Mouse (Mus musculus): ENCODE measurements around the gene Itgb1. TPM values are rescaled to one million over a fixed set of nuclear protein-coding genes. Genes with fewer than 3 reads are reported as not detected.

The Itgb1 gene
- polyA plus RNA-seq, 1 experiment = 30.6 TPM

GRCm38 (mm10) chr8:128680548-128681325, 4.7 kb upstream of the Itgb1 start:
- no peaks in the 10 kb centered on the region for H3K36me3 ChIP-seq (ENCODE audit: control insufficient read depth, insufficient read depth, low read length)
- TF ChIP-seq POLR2A (IDR thresholded peaks at IDR 0.05; ENCODE audit: control insufficient read depth, extremely low read depth, insufficient read depth, low read length, poor library complexity) = no peak
- TF ChIP-seq CTCF (IDR thresholded peaks at IDR 0.05; ENCODE audit: borderline replicate concordance, control insufficient read depth, extremely low read depth, insufficient read depth, low read length, poor library complexity) = no peak
- no peaks in the 10 kb centered on the region for H3K4me1 ChIP-seq (replicated peaks; ENCODE audit: control insufficient read depth, insufficient read depth, low read length)
- no peak overlapping the region for H3K4me3 ChIP-seq (ENCODE audit: control insufficient read depth, insufficient read depth, low read length)
- no peaks in the 10 kb centered on the region for H3K27me3 ChIP-seq (ENCODE audit: control insufficient read depth, insufficient read depth, low read length)
- WGBS = 81% methylated on average over 2 of the region's 2 CpGs
- no peak overlapping the region; the same call in 1 of the 2 replicates for H3K27ac ChIP-seq (ENCODE audit: control insufficient read depth, insufficient read depth, low read length)
- no peak for DNase-seq

DNA sequence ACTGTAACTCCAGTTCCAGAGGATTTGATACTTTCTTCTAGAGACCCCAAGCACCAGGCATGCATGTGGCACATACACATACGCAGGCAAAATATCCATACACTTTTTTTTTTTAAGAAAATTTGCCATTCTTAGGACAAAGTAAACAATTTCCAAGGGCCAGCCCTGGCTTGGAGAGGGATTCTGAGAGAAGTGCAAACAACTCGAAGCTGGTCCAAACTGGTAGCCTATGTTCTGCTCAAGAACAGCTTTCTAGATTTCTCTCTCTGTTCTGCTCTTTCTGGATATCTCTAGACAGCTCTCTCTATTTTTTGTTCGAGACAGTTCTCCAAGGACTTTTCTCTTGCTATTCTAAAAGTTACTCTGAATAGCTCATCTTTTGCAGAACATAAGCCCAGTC, 3.5 kb upstream of the Itgb1 start:
- no peak for DNase-seq
- TF ChIP-seq POLR2A (IDR thresholded peaks at IDR 0.05; ENCODE audit: control insufficient read depth, extremely low read depth, insufficient read depth, low read length, poor library complexity) (no peak), CTCF (IDR thresholded peaks at IDR 0.05; ENCODE audit: borderline replicate concordance, control insufficient read depth, extremely low read depth, insufficient read depth, low read length, poor library complexity) (no peak)
- no peaks in the 10 kb centered on the region for H3K4me1 ChIP-seq (replicated peaks; ENCODE audit: control insufficient read depth, insufficient read depth, low read length)
- no peaks in the 10 kb centered on the region for H3K36me3 ChIP-seq (ENCODE audit: control insufficient read depth, insufficient read depth, low read length)
- 95% methylated on average over 3 of the region's 3 CpGs for WGBS
- H3K27ac ChIP-seq (ENCODE audit: control insufficient read depth, insufficient read depth, low read length) = no peak overlapping the region
- H3K4me3 ChIP-seq (ENCODE audit: control insufficient read depth, insufficient read depth, low read length) = no peak overlapping the region
- no peaks in the 10 kb centered on the region for H3K27me3 ChIP-seq (ENCODE audit: control insufficient read depth, insufficient read depth, low read length)

DNA sequence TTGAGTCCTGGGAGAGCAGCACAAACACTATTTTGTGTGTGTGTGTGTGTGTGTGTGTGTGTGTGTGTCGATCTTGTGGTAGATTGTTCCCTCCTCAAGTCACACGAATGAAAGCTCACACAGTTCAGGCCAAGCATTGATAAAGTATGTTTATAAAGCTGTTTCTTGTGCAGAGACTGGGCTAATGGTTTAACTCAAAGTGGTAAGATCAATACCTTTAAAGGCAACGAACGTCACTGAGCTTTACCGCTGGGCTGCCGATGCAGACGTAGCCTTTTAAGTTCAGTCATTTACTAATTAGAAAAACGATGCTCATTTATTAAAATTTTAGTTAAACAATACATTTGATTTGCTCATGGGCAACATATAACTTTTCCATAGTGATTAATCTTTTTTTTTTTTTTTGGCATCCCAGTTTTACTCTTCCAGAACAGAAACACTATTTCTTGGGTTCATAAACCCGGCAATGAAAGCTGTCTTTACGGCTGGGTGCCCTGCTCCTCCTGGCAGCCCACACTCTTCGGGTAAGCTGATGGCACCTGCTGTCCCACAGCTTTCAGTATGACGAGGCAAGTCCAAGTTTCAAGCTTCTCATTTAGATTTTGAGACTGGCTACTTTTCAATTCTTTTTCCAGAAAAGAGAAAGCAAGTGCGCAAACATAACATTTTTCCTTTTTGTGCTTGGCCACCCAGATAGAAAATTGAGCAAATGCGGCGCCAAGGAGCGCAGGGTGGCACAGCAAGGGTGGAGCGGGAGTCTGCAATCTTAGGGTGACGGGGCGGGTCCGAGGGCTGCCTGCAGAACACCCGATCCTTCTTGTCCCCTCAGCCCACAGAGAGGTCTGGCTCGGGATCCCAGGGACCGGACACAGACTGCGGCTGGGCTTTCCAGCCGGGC, 596 bp upstream of the Itgb1 start:
- H3K4me3 ChIP-seq (ENCODE audit: control insufficient read depth, insufficient read depth, low read length) = peak overlapping the region; percentile 98
- TF ChIP-seq CTCF (IDR thresholded peaks at IDR 0.05; ENCODE audit: borderline replicate concordance, control insufficient read depth, extremely low read depth, insufficient read depth, low read length, poor library complexity) (no peak), POLR2A (IDR thresholded peaks at IDR 0.05; ENCODE audit: control insufficient read depth, extremely low read depth, insufficient read depth, low read length, poor library complexity) (no peak)
- H3K36me3 ChIP-seq (ENCODE audit: control insufficient read depth, insufficient read depth, low read length) = no peaks in the 10 kb centered on the region
- H3K4me1 ChIP-seq (replicated peaks; ENCODE audit: control insufficient read depth, insufficient read depth, low read length) = no peaks in the 10 kb centered on the region
- no peaks in the 10 kb centered on the region for H3K27me3 ChIP-seq (ENCODE audit: control insufficient read depth, insufficient read depth, low read length)
- DNase-seq = no peak
- WGBS = 20% methylated on average over 25 of the region's 25 CpGs
- peak overlapping the region; percentile 44; the same call in 1 of the 2 replicates for H3K27ac ChIP-seq (ENCODE audit: control insufficient read depth, insufficient read depth, low read length)

DNA sequence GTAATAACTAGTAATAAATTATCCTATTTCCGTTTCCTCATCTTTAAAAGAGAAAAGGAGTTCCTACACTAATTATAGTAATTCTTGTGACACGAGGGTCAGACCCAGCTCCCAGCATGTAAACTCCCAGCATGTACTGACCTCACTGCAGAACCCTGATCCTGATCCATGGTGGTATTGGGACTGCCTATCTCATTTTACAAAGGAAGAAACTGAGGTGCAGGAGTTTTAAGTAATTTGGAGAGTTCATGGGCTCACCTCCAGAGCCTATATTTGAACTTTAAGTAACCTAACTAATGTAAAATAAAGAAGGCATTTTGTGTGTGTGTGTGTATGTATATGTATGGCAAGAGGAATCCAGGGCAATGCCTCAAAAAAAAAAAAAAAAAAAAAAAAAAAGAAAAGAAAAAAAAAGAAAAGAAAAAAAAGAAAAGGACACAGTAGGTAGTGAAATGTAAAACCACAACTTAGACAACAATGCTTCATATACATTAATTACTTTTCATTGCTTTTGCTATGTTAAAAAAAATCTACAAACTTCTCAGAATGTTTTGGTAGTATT, 1.1 kb downstream of the Itgb1 start:
- Histone ChIP-seq H3K27ac (ENCODE audit: control insufficient read depth, insufficient read depth, low read length) (no peak overlapping the region), H3K27me3 (ENCODE audit: control insufficient read depth, insufficient read depth, low read length) (no peaks in the 10 kb centered on the region), H3K36me3 (ENCODE audit: control insufficient read depth, insufficient read depth, low read length) (no peaks in the 10 kb centered on the region), H3K4me3 (ENCODE audit: control insufficient read depth, insufficient read depth, low read length) (peak overlapping the region; percentile 98), H3K4me1 (replicated peaks; ENCODE audit: control insufficient read depth, insufficient read depth, low read length) (no peaks in the 10 kb centered on the region)
- WGBS = 1% methylated on average over 2 of the region's 2 CpGs
- no peak for DNase-seq
- no peak for TF ChIP-seq CTCF (IDR thresholded peaks at IDR 0.05; ENCODE audit: borderline replicate concordance, control insufficient read depth, extremely low read depth, insufficient read depth, low read length, poor library complexity)

- Histone ChIP-seq H3K4me1 (replicated peaks; ENCODE audit: control insufficient read depth, insufficient read depth, low read length) (no peaks in the 10 kb centered on the region), H3K27me3 (ENCODE audit: control insufficient read depth, insufficient read depth, low read length) (no peaks in the 10 kb centered on the region), H3K36me3 (ENCODE audit: control insufficient read depth, insufficient read depth, low read length) (no peaks in the 10 kb centered on the region), H3K4me3 (ENCODE audit: control insufficient read depth, insufficient read depth, low read length) (no peak overlapping the region), H3K27ac (ENCODE audit: control insufficient read depth, insufficient read depth, low read length) (no peak overlapping the region)
- no peak for DNase-seq
- WGBS = 84% methylated on average over 3 of the region's 3 CpGs
- TF ChIP-seq CTCF (IDR thresholded peaks at IDR 0.05; ENCODE audit: borderline replicate concordance, control insufficient read depth, extremely low read depth, insufficient read depth, low read length, poor library complexity) (no peak), POLR2A (IDR thresholded peaks at IDR 0.05; ENCODE audit: control insufficient read depth, extremely low read depth, insufficient read depth, low read length, poor library complexity) (no peak)
These were observed 3.2 kb downstream of the Itgb1 start for GRCm38 (mm10) chr8:128688679-128689078.

- WGBS = 95% methylated on average over 1 of the region's 1 CpGs
- TF ChIP-seq CTCF (IDR thresholded peaks at IDR 0.05; ENCODE audit: borderline replicate concordance, control insufficient read depth, extremely low read depth, insufficient read depth, low read length, poor library complexity) (no peak), POLR2A (IDR thresholded peaks at IDR 0.05; ENCODE audit: control insufficient read depth, extremely low read depth, insufficient read depth, low read length, poor library complexity) (no peak)
- Histone ChIP-seq H3K27ac (ENCODE audit: control insufficient read depth, insufficient read depth, low read length) (no peak overlapping the region), H3K27me3 (ENCODE audit: control insufficient read depth, insufficient read depth, low read length) (no peaks in the 10 kb centered on the region), H3K36me3 (ENCODE audit: control insufficient read depth, insufficient read depth, low read length) (no peaks in the 10 kb centered on the region), H3K4me3 (ENCODE audit: control insufficient read depth, insufficient read depth, low read length) (no peak overlapping the region), H3K4me1 (replicated peaks; ENCODE audit: control insufficient read depth, insufficient read depth, low read length) (no peaks in the 10 kb centered on the region)
- no peak for DNase-seq
These were observed 4.6 kb downstream of the Itgb1 start for GRCm38 (mm10) chr8:128690056-128690455.

Data from thymus, adult 2 months (tissue).